Mouse (Mus musculus) CD4-positive naive resting alpha-beta T cell, adult 76 days (primary cell): ENCODE data around the gene Tmub1. TPM values are rescaled to one million over a fixed set of nuclear protein-coding genes. Genes with fewer than 3 reads are reported as not detected.

ENCODE experiments used
- total RNA-seq: library from RNA; stranded (reverse); gene quantifications from one replicate; pipeline ENCODE4 v1.2.4, GENCODE M21; 2023

Tmub1 gene
- total RNA-seq = 21.1 TPM

DNA sequence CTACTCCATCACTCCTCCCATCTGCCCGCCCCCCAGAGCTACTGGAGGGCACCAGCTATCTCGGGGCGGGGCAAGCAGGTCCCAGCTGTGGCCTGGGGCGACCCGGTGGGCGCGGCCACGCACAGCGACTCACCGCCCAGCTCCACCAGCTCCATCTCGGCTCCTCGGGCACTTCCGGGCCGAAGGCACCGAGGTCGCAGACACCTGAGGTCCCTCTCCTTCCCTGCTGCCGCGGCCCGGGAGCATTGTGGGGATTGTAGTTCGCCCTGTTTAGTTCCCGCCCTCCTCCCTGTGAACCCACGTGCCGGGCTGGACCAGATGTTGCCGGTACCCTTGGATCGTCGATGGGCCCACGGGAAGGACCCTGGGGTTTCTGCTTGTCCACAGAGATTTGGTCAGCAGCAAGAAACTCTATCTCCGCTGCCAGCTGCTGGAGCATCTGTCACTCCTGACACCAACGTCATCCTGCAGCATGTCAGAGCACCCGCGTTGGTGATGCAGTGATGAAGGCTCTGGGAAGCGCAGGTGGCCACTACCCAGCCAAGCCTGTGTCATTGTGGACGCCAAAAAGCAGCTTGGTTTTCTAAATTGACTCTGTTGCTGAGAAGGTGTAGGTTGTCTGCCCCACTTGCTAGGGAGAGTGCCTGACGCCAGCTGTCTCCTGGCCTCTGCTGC lies at the start of gene Tmub1:
Tmub1 (minus strand) TSS at position 231 of the 675 bp plus-strand sequence.

DNA sequence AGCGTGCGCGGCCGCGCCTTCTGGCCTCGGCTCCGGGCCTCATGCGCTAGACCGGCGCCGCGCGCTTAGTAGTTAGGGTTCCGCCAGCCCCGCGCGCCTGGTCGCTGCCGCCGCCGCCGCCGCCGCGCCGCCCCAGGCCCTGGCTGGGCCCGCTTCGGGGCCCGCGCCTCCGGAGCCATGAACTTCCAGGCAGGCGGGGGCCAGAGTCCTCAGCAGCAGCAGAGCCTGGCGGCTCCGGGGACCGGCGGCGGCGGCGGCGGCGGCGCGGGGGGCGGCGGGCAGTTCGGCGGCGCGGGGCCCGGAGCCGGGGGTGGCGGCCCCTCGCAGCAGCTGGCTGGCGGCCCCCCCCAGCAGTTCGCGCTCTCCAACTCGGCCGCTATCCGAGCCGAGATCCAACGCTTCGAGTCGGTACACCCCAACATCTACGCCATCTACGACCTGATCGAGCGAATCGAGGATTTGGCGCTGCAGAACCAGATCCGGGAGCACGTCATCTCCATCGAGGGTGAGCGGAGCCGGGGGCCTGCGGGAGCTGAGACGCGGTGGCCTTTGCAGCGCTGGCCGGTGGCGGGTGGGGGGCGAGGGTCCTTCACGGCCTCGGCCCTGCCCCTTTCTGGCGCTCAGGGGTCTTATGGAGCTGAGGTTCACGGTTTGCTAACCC lies 4.5 kb upstream of the Tmub1 start, which contains the start of gene Agap3:
Agap3 (plus strand) TSS at position 148 of the 661 bp plus-strand sequence.

GRCm38 (mm10) chr5:24444746-24445427 lies 2.8 kb downstream of the Tmub1 start, which contains the start of gene Fastk:
Fastk (minus strand) TSS chr5:24445287.

GRCm38 (mm10) chr5:24423129-24424003 lies 24.3 kb downstream of the Tmub1 start, which contains the start of the genes Cdk5 and Slc4a2:
Cdk5 (minus strand) TSS chr5:24423530.
Slc4a2 (plus strand) TSS chr5:24423837.

GRCm38 (mm10) chr5:24413042-24413693 lies 34.5 kb downstream of the Tmub1 start, which contains the start of gene Asic3:
Asic3 (plus strand) TSS chr5:24413392.

Other genes with a start within 250 kb of the Tmub1 start
- gene Kcnh2, start 96.2 kb downstream of the Tmub1 start, total RNA-seq = 8.0 TPM
- gene Nos3, start 83.0 kb downstream of the Tmub1 start, total RNA-seq = 0.15 TPM
- gene Atg9b, start 55.7 kb downstream of the Tmub1 start, total RNA-seq = 0.53 TPM
- 17.6 TPM for gene Abcb8, start 54.2 kb downstream of the Tmub1 start, total RNA-seq
- 0.41 TPM for gene Asic3, start 34.5 kb downstream of the Tmub1 start, total RNA-seq
- gene Cdk5, start 24.3 kb downstream of the Tmub1 start, total RNA-seq = 33.5 TPM
- gene Slc4a2, start 24.0 kb downstream of the Tmub1 start, total RNA-seq = 53.7 TPM
- gene Fastk, start 2.6 kb downstream of the Tmub1 start, total RNA-seq = 74.5 TPM
- gene Agap3, start 4.3 kb upstream of the Tmub1 start, total RNA-seq = 88.7 TPM
- gene Gbx1, start 79.3 kb upstream of the Tmub1 start, total RNA-seq = not detected
- gene Asb10, start 93.1 kb upstream of the Tmub1 start, total RNA-seq = not detected
- not detected for gene 4931409K22Rik, start 109.0 kb upstream of the Tmub1 start, total RNA-seq
- 42.8 TPM for gene Abcf2, start 129.6 kb upstream of the Tmub1 start, total RNA-seq
- 28.8 TPM for gene Chpf2, start 138.9 kb upstream of the Tmub1 start, total RNA-seq
- not detected for gene Smarcd3, start 176.6 kb upstream of the Tmub1 start, total RNA-seq
- gene Nub1, start 237.7 kb upstream of the Tmub1 start, total RNA-seq = 110 TPM